Mouse (Mus musculus): ENCODE results near the gene Tspoap1. TPM values are rescaled to one million over a fixed set of nuclear protein-coding genes. Genes with fewer than 3 reads are reported as not detected.

Gene Tspoap1
- total RNA-seq (2021) = 100 to 1,000 TPM; 172 to 177 TPM
- long read RNA-seq, experiment 1, partial matches to known transcripts = 78 of 120 reads
- long read RNA-seq, experiment 1, other reads (novel, unspliced or antisense) = 41 of 120 reads
- long read RNA-seq, experiment 2, partial matches to known transcripts = 38 of 63 reads
- long read RNA-seq, experiment 2, other reads (novel, unspliced or antisense) = 25 of 63 reads

DNA sequence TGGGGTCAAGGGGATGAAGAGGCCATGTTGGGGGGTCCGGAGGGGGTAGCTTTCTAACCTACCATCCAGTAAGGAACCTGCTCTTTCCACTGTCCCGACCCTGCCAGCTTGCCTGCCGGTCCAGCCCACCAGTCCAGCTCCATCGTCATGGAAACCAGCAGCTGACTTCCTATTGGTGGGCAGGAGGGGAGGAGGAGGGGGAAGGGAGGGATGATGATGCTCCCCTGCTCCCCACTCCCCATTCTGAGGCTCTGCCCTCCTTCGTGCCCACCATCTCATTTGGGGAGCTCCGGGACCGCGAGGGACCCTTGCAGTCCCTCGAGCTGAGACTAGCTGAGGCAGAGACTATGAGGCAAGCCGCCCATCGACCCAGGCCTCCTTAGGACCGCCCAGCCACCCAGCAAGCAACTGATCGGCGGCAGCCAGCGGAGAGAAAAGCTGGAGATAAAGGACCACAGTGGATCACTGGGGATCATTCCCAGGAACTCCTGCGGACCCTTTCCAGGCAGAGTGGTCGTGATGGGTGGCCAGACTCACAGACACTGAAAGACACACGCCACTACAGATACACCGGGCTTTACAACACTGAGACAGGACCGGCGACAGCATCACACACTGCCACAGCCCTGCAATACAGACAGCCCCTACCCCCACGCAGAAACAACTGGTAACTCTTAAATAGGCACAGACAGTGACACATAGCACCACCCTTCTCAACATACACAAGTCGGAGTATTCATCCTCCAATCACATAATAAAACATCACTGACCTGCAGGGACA is at the start of gene Tspoap1:
Tspoap1 (plus strand) TSS at position 241 of the 781 bp plus-strand sequence.
- DNase-seq (ENCODE audit: low spot score in 2 of 2) = peak; percentile 71 to 76

GRCm38 (mm10) chr11:87712188-87712587 is 48.2 kb upstream of the Tspoap1 start:
- no peak for DNase-seq (ENCODE audit: low spot score in 2 of 2)

GRCm38 (mm10) chr11:87715999-87716398 is 44.3 kb upstream of the Tspoap1 start:
- no peak for DNase-seq (ENCODE audit: low spot score in 2 of 2)

DNA sequence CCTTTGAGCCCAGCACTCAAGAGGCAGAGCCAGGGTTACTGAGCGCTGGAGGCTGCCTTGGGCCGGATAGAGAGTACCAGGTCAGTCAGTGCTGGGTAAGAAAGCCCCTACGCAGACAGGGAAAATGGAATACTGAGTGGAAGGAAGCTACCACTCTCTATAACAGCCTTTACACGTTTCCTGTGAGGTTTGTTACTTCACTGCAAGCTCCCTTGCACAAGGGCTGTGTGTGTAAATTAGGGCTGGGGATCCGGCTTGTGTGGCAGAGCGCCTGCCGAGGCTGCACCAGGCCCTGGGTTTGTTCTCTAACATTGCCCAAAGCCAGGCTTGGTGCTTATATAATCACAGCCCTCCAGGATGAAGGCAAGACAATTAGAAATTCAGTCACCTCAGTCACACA is 40.8 kb upstream of the Tspoap1 start:
- DNase-seq (ENCODE audit: low spot score in 2 of 2) = no peak

DNA sequence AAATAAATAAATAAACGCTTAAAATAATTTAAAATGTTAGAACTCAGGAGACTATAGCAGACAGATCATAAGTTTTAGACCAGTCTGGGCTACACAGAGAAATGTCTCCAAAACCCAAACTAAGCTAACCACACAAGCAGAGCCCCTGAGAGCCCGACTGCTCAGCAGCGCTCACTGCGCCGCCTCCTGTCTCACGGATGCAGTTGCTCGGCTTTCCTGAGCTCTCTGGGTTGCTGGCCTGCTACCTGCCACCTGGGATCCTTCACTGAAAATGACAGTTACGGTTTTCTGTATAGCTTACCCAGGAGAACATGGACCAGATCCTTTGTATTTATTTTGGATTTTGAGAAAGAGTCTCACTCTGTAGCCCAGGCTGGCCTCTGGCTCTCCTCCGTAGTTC is 40.0 kb upstream of the Tspoap1 start:
- DNase-seq (ENCODE audit: low spot score in 2 of 2) = no peak

GRCm38 (mm10) chr11:87720839-87721238 is 39.5 kb upstream of the Tspoap1 start:
- no peak for DNase-seq (ENCODE audit: low spot score in 2 of 2)

- no peak for DNase-seq (ENCODE audit: low spot score in 2 of 2)
These were observed 38.2 kb upstream of the Tspoap1 start for GRCm38 (mm10) chr11:87722168-87722567.

DNA sequence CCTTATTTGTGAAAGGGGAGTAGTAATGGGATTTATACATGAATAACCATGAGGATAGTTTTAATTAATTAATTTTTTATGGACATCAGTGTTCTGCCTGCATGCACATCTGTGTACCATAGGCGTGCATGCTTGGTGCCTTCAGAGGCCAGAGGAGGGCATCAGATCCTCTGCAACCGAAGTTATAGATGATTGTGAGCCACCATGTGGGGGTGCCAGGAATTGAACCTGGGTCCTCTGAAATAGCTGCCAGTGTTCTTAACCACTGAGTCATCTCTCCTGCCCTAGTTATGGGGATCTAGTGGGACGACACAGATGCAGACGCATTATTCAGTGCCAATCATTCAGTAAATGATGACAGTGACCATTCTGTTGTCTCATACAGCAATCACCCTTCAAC is 37.5 kb upstream of the Tspoap1 start:
- DNase-seq (ENCODE audit: low spot score in 2 of 2) = no peak

DNA sequence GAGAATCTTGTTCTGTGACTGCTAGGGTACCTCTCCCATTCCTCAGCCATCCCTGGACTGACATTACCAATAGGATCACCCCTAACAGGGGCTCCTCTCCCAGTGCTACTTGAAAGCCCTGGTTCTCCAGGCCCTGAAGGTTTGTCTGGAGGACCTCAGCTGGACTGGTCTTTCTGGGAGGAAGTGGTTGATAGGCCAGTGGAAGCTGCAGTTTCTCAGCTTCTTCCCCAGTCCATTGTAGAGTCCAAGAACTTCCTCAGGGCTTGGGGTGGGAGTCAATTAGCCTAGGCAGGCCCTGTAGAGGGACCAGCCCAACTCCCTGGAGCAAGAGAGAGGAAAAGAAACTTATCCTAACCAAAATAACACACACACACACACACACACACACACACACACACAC is 34.8 kb upstream of the Tspoap1 start:
- DNase-seq (ENCODE audit: low spot score in 2 of 2) = no peak

- no peak for DNase-seq (ENCODE audit: low spot score in 2 of 2)
These were observed 34.3 kb upstream of the Tspoap1 start for GRCm38 (mm10) chr11:87725964-87726562.

DNA sequence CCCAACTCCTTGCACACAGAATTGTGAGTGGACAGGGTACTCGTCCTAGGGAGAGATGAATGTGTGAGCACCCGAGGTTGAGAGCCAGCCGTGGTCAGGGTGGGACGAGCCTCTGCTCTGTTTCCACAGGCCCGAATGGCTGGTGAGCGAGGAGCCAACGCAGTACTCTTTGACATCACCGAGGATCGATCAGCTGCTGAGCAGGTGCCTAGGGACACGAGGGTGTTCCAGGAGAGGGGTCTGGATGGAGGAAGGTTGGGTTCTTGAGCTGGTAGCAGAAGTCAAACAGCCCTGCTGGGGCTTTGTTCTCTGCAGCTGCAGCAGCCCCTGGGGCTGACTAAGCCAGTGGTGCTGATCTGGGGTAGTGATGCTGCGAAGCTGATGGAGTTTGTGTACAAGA is 33.3 kb upstream of the Tspoap1 start:
- no peak for DNase-seq (ENCODE audit: low spot score in 2 of 2)

- DNase-seq (ENCODE audit: low spot score in 2 of 2) = no peak
These were observed 32.9 kb upstream of the Tspoap1 start for GRCm38 (mm10) chr11:87727471-87727870.

DNA sequence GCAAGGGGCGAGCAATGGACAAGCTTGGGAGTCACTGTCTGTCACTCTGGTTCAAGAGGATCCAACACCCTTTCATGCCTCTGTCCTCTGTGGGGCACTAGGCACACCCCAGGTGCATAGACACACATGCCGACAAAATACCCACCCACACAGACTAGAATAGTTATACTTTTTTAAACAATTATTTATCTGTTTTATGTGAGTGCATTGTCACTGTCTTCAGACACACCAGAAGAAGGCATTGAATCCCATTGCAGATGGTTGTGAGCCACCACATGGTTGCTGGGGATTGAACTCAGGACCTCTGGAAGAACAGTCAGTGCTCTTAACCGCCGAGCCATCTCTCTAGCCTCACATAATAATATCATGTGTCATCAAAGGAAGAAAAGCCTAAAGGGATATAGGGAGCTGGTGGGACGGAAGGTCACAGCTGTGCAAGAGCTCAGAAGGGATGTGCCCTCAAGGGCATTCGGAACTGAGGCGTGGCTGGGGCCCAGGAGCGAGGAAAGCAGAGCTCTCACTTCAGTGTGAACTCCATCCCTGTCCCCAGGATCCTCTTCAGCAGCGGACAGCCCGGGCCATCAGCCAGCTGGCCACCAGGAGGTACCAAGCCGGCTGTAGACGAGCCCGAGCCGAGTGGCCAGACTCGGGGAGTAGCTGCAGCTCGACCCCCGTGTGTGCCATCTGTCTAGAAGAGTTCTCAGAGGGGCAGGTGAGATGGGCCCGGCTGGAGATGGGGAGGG is 31.3 kb upstream of the Tspoap1 start:
- DNase-seq (ENCODE audit: low spot score in 2 of 2) = no peak

- DNase-seq (ENCODE audit: low spot score in 2 of 2) = no peak
These were observed 30.7 kb upstream of the Tspoap1 start for GRCm38 (mm10) chr11:87729593-87730185.

GRCm38 (mm10) chr11:87730652-87731310 is 29.6 kb upstream of the Tspoap1 start:
- DNase-seq (ENCODE audit: low spot score in 2 of 2) = no peak

DNA sequence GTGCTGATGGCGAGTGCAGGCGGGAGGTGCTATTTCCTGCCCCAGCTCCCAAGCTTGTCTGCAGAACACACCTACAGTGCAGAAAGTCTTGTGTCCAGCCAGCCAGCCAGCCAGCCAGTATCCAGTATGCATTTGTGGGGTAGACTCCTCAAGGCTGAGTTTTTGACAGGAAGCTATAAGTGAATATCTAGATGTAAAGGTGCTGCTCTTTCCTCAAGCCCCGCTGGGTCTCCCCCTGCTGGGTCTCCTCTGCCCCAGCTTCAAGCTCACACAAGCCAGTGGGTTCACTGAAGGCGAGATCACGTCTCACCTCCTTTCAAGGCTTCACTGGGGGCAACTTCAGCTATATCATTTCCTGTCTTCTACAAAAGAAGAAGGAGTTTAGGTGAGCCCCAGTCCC is 26.0 kb upstream of the Tspoap1 start:
- no peak for DNase-seq (ENCODE audit: low spot score in 2 of 2)

- no peak for DNase-seq (ENCODE audit: low spot score in 2 of 2)
These were observed 24.6 kb upstream of the Tspoap1 start for GRCm38 (mm10) chr11:87735691-87736090.

GRCm38 (mm10) chr11:87736647-87737134 is 23.6 kb upstream of the Tspoap1 start:
- DNase-seq (ENCODE audit: low spot score in 2 of 2) = peak; percentile 39 to 45

- peak; percentile 92 to 96 for DNase-seq (ENCODE audit: low spot score in 2 of 2)
These were observed 23.1 kb upstream of the Tspoap1 start, which contains the start of gene Supt4a for GRCm38 (mm10) chr11:87737175-87737740. Supt4a (plus strand) TSS chr11:87737552.

DNA sequence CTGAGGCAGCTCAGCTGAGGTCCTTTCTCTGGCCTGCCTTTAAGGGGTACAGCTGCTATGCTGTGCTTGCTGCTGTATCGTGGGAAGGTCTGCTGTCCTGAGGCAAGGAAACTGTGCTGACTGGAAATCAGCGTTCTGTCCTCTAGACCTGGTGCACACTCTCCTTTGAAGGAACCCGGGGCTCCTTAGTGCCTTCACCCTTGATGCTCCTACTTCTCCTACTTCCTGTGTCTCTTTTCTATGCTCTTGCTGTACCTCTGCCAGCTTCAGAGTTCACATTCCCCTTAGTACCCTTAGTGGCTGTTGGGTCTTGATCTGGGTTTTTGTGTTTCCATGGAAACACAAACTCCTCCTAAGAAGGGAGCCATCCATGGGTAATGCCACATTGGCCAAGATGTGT is 16.6 kb upstream of the Tspoap1 start:
- no peak for DNase-seq (ENCODE audit: low spot score in 2 of 2)

Measured in left cerebral cortex, adult 18-20 months (tissue).